In the genomic region with DNA sequence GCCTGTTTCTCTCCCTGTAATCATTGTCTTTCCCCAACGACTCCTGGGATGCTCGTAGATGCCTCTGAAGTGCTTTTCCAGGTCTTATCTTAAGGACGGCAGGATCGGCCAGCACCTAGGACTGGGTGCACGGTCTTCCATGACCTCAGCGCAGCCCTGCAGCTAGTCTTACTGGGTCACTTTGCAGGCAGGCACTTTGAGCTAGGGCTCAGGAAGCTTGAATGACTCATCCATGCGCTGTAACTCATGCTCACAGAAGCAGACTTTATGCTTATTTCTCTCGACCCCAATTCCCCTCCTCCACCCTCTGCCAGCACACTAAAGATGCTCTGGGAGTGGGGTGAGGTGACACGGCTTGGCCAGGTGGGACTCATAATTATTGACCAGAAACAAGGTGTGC, we compare ENCODE assay signal across 25 mouse cellular contexts. TPM values are rescaled to one million over a fixed set of nuclear protein-coding genes. Genes with fewer than 3 reads are reported as not detected.
"Had no signal": no experiment of that assay in that cellular context is flagged by ENCODE, and none has a peak within 500 bp of the region (broad histone marks: within the 10 kb centered on the region; RNA-seq: fewer than 3 reads in every experiment).

No protein-coding gene starts in this region.

- DNase-seq: gastrocnemius, postnatal 25 days; heart, adult 18-20 months; heart, postnatal 10 days; heart, postnatal 4 days; kidney, adult 11 months; kidney, adult 2 months; kidney, adult 9 months; kidney, postnatal 25 days; kidney, postnatal 4 days; liver; liver, embryonic 13.5 days had no signal

- ATAC-seq: hindbrain, embryonic 16.5 days; intestine, embryonic 16.5 days had no signal

RNA-seq across cellular contexts. Expression of gene Chrna9, which starts 31.9 kb away (rescaled TPM):
- total RNA-seq: granulocyte monocyte progenitor cell, adult 5-6 weeks; heart, adult 18-20 months; layer of hippocampus, adult 2 months; layer of hippocampus, postnatal 10 days; layer of hippocampus, postnatal 25 days; left cerebral cortex, adult 2 months; left cerebral cortex, postnatal 14 days; left cerebral cortex, postnatal 36 days had no signal
- polyA plus RNA-seq: heart, embryonic 14.5 days; hindbrain, embryonic 14.5 days; hindbrain, embryonic 16.5 days; intestine, embryonic 14.5 days; intestine, embryonic 16.5 days; kidney, adult 2 months; liver, embryonic 11.5 days; liver, embryonic 13.5 days; liver, embryonic 15.5 days had no signal
